Mouse (Mus musculus) erythroblast, embryonic 14.5 days (primary cell): Measurements from ENCODE around the gene Macrod2.

Source experiments
- GATA1 ChIP-seq: IDR thresholded peaks from 2 replicates; pipeline ENCODE4 v1.6.1; 2012; ENCODE audit warnings: low read length, inconsistent platforms, mixed read lengths
- TAL1 ChIP-seq: IDR thresholded peaks from 3 replicates; pipeline ENCODE4 v1.6.1; 2012; ENCODE audit warnings: low read length, inconsistent platforms, mixed read lengths

DNA sequence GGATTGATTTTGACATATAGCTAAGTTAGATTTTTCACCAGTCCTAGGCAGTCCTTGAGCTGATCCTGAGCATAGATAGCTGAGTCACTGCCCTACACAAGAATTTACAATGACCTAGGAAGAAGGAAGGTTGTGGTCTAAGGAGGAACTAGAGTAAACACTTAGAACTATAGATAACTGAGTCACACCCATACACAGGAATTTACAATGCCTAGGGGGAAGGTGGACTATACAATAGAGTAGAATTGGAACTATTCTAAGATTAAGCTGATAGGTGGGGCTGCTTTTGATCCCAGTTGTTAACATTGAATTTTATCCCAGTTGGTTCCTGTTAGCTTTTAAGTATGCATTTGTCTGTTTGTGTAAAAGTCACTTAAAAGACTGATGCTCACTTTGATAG lies 1998.4 kb downstream of the Macrod2 start:
- TF ChIP-seq GATA1 (no peak), TAL1 (no peak)
